Mouse (Mus musculus) thymus, adult 18-20 months (tissue): ENCODE results near the gene Serpinf1.
A peak's percentile ranks its signal among the peaks of the same experiment; 100 is the strongest.
"Not testable (repeated sequence)": the region's sequence is repeated elsewhere in the genome, so short reads cannot be mapped to it uniquely, and the experiment has no call there.

ENCODE experiments used
- DNase-seq, 2 experiments: peaks; one replicate each; pipeline ENCODE4 v3.0.0; 2022; ENCODE audit warnings: mixed read lengths in 2 of 2

Serpinf1 gene

DNA sequence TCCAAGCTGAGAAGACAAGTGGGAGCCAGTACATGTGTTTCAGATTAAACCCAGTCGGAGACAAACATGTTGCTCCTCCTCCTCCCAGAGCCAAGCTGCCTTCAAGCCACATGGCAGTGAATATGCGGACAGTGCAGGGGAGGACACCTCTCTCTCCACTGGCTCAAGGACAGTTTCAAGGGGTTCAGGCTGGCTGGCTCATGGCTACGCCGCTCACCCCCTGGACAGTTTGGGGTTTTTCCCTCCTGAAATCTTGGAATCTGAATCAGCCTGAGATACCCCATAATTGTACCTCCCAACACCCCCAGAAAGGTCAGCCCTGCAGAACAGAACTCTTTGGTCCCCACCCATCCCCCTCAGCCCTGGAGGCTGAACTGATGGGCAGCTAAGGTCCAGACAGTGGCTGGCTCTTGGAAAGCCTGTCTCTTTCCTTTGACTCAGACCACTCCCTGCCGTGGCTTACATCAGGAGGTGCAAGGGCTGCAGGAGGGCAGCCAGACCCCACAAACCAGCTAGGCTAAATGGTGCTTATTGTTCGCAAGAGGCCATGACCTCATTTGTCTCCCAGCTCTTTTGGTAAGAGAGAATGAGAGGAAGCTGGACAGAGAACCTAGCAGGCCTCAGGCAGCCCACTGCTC, 1.0 kb downstream of the Serpinf1 start:
- DNase-seq = no peak

DNA sequence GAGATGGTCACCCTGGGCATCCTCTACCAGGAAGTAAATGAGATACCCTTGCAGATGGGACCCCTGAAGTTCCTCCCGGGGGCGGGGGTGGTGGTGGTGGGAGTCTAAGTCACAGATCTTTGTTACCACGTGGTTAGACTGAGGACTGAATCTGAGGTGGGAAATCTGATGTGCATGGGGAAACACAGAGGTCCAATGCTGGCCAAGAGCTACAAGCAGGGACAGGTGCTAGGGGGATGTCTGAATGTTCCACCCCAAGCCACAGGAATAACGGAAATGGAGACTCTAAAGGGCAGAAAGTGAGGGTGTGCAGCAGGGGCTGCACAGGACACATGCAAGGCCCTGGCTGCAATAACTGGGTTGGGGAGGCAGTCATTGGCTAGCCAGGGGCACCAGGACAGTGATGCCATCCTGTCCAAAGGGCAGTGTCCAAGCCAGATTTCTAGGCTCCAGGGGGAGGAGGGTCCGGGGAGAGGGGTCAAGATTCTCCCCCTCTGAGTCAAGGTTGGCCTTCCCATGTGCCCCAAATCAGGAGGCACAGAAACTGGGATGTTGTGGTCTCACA, 1.6 kb downstream of the Serpinf1 start:
- no peak for DNase-seq

DNA sequence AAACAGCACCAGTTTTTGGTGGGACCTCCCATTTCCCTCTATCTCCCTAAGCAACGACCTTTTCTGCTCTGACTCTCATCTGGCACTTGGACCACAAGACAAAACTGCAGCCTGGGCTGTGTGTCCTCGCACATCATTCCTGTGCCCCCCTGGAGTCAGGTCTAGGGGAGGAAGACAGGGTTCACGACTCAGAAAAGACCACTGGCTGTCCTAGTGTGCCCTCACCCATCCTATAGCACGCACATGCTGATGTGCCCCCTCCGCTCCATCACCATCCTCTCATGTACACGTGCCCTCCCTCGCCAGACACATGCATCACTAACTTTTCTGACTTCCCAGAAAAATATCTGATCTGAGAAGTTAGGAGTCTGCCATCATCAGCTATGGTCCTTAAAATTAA, 2.5 kb downstream of the Serpinf1 start:
- DNase-seq = no peak

DNA sequence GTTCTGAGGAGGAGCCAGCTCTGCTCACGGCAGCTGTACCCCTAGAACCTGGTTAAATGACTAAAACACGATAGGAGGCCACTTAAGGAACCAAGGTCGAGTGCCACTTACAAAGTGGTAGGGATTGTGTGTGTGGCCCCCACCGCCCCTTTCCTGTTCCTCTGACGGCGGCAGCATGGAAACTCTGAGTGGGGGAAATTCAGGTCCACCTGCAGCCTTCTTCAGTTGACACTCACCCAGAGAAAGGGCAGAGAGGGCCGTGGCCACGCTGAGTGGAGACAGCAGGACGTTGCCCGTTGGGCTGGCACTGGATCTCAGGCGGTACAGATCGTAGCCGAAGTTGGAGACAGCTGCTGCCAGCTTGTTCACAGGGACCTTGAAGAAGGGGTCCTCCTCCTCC, 6.5 kb downstream of the Serpinf1 start:
- no peak for DNase-seq

DNA sequence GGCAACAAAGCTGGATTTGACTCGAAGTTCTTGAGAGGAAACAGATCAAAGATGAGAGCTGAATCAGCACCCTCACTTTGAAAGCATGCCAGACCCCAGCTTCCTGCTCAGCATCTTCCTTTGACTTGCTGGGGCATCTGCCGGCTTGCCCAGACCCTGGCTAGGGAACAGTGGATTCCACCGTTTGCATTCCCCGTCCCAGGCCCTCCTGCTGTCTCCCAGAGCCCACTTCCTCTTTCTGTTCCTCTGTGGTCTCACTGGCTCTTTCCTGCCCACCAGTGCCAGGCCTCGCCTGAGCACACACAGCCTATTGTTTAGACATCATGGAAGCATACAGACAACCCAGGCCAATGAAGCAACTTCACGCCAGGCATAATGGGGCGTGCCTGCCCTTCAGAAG, 7.4 kb downstream of the Serpinf1 start:
- DNase-seq = no peak

DNA sequence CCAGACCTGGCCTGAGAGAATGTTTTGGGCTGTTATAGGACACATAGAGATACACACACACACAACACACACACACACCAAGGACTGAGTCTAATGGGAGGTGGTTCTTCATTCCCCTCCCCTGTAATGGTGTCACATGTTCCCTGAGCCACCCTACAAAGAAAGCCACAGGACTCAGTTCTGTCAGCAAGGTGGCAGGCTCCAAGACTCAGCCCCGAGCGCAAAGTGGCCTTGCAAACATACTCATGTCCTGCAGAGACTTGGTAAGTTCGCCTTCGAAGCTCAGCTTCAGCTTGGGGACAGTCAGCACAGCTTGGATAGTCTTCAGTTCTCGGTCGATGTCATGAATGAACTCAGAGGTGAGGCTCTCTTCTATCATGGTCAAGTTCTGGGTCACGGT, 11.9 kb downstream of the Serpinf1 start:
- DNase-seq = peak in 1 of 2 experiments; percentile 38

DNA sequence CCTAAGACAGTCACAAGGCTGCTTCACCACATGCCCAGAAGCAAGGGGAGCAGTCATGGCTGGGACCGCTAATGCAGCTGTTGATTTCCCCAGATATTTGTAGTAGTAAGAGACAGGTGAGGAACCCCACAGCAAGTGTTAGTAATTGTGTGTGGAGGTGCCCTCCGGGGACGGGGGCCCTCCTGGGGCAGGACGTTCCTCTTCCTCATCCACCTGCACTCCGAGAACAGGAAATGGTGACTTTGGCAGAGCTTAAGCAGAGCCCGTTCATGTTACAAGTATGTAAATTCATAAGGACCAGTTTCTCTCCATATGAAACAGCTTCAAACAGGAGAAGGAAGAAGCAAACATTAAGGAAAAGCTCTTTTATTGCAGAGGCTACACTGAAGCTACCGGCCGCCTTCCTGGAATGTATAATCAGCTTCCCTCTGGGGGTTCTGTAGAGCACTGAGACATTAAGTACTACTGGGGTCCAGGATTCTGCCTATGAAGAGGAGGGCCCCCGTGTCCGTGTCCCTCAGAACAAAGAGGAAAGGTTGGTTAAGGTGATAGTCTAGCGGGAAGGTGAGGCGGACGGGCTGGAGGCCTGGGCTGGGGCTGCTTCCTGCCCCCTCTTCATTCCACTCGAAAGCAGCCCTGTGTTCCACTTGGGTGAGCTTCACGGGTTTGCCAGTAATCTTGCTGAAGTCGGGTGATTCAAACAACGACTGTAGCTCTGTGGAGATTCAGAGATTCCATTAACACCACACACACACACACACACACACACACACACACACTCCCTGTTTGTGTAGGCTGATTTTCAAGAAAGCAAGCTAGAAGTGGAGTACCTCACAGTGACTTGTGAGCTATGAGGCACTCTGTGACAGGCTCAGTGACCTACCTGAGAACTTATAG, 12.6 kb downstream of the Serpinf1 start:
- DNase-seq = peak; percentile 42 to 60

DNA sequence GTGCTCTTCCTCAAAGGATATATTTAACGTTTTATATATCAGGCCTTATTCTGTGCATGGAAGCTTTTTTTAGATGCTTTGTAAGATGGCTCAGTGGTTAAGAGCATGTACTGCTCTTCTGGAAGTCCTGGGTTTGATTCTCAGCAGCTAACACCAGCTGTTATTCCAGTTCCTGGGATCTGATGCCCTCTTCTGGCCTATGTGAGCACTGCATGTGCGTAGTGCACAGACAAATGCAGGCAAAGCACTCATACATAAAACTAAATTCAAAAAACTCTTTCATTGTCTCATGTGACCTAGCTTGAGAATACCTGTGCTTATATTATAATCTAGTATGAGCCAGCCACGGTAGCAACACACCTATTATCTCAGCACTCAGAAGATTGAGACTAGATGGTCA, 15.6 kb downstream of the Serpinf1 start:
- peak; percentile 32 to 48 for DNase-seq

DNA sequence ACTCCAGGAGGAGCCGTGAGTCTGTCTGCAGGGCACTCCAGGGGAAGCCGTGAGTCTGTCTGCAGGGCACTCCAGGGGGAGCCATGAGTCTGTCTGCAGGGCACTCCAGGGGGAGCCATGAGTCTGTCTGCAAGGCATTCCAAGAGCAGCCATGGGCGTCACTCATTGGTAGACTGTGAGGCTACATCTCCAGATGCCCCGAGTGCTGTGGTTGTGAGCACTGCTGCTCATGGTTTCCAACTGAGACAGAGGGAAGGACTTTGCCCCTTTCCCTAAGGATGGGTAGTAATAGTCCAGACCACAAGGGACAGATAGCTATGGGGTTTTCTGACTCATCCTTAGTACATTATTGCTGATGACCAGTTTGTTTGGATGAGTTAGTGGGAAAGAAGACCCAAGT, 16.4 kb downstream of the Serpinf1 start:
- DNase-seq = no peak

DNA sequence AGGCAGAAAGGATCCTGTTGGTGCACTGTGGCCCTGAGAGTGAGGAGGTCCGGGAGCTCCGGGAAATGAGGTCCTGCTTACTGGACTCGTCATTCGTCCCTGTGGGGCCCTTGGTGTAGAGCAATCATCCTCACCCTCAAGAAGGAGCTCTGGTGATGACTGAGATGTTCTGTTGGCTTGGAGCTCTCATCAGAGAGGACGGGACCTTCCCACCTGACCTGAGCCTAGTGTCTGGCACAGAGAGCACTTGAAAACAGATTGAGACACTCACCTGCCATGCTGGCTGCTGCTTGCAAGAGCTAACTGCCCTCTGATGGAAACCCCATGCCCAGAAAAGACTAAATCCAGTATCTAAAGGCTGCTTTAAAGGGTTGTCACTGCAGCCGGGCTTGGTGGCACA, 17.7 kb downstream of the Serpinf1 start:
- no peak for DNase-seq

DNA sequence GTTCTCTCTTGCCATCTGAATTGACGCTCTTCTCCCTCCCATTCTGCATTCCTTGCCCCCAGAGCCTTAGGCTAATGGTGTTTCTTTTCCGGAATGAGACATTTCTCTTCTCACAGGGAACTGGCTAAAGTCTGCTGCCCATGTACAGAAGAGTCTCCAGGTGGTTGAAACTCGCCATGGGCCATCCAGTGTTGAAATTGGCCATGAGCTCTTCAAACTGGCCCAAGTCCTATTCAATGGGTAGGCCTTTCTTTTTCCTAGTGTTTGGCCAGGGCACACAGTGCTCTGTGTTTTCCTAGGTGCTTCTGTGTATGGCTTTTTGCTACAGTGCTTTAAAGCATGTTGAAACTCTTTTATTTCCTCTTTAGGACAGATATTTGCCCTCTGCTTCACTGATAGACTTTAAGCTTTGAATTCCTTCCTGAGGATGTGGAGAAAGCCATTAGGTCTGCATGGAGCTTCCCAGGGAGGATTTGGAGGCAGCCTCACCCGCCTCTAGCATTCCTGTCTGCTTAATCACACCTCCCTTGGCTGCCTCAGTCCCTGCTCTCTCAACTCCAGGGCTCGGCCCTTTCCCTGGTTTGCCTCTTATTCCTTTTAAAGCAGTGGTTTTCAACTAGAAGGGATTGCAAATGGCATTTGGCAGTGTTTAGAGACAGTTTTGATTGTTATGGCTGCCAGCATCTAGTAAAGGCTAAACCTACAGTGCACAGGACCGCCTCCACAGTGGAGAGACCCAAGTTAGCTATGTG, 19.0 kb downstream of the Serpinf1 start:
- no peak for DNase-seq

DNA sequence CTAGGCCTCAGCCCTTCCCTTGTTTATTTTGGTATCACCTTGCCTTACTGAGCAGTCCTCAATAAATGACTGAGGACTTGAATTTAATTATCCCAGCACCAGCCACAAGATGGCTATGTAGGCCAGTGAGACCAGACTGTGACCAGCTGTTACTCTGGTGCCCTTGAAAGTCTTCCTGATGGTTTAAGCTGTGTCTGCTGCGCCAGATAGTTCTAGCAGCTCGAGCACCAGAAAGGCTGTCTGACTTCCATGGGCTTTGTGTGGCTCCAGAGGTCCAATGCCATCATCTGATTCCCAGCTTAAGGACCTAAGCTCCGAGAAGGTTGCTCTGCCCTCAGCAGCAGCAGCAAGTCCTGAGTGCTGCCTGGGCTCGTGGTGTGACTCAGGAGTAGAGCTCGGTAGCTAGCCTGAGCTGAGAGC, 20.2 kb downstream of the Serpinf1 start:
- DNase-seq = no peak

DNA sequence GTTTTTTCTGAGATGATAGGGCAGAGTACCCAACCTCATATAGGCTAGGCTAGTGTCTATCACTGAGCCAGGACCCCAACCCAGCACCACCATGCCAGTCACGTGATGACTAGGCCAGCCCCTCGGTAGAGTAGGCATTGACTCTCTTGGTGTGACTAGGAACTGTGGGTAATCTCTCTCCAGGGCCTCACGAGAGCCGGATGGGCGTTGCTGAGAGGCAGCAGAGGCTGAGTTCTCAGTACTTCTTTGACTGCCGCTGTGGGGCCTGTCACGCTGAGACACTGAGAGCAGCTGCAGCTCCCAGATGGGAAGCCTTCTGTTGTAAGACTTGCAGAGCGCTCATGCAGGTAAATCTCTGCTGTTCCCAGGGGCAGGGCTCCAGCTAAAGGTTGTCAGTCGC, 22.4 kb downstream of the Serpinf1 start:
- DNase-seq = no peak

DNA sequence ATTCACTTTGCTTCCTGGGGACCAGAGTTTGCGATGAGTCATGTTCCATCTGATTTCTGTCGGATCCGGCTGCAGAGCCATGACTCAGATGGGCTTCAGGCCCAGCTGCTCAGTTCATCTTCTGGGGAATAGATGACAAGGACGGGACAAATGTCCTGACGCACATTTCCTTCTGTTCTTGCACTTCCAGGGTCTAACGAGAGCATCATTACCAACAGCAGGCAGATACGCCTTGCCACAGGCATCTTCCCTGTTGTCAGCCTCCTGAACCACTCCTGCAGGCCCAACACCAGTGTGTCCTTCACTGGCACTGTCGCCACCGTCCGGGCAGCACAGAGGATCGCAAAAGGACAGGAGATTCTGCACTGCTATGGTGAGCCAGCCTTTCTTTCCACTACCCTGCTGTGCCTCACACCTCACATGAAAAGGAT, 23.1 kb downstream of the Serpinf1 start:
- DNase-seq = no peak

DNA sequence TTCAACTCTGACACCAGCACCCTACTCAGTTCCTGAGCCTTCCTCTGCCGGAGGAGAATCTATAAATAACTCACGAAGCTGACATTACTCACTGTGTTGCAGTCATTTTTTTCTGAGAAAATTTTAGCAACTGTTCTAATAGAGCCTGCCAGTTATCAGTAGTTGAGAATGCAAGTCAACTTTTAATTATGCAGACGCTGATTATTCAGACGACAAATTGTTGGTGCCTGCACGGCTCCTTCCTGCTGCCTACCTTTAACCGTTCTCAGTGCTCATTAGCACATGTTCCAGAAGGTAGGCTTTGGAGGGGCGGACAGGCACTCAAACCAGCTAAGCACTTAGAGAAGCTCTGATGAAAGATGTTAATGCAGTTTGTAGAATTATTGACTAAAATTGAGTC, 25.0 kb downstream of the Serpinf1 start:
- no peak for DNase-seq

DNA sequence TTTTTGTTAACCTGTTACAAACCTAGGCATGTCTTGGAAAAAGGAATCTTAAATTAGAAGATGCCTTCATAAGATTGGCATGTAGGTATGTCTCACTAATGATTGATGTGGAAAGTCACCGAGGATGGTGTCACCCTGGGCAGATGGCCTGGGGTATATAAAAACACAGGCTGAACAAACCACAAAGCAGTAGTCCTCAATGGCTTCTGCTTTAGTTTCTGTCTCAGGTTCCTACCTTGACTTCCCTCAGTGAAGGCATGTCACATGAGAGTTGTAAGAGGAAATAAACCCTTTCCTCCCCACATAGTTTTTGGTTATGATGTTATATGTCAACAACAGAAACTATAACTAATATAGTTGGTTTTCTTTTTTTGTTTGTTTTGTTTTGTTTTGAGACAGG, 26.9 kb downstream of the Serpinf1 start:
- no peak for DNase-seq

DNA sequence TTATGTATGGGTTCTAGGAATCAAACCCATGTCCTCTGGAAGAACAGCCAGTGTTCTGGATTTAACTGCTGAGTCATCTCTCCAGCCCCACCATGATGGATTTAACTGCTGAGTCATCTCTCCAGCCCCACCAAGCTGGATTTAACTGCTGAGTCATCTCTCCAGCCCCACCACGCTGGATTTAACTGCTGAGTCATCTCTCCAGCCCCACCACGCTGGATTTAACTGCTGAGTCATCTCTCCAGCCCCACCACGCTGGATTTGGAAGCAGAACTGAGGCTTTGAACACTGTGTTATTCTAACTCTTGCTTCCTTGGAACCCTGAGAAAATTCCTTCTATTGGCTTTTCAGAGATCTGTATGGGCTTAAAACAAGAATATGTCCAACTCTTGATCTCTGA, 39.0 kb downstream of the Serpinf1 start:
- DNase-seq = not testable (repeated sequence)

DNA sequence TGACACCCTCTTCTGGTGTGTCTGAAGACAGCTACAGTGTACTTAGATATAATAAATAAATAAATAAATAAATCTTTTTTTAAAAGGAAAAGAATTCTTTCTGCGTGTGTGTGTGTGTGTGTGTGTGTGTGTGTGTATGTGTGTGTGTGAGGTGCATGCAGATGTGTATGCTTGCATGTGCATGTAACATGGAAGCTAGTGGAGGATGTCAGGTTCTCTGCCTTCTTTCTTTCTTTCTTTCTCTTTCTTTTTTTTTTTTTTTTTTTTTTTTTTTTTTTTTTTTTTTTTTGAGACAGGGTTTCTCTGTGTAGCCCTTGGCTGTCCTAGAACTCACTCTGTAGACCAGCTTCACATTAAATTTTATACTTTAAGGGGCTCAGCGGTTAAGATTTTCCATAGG, 43.7 kb downstream of the Serpinf1 start:
- DNase-seq = not testable (repeated sequence)

DNA sequence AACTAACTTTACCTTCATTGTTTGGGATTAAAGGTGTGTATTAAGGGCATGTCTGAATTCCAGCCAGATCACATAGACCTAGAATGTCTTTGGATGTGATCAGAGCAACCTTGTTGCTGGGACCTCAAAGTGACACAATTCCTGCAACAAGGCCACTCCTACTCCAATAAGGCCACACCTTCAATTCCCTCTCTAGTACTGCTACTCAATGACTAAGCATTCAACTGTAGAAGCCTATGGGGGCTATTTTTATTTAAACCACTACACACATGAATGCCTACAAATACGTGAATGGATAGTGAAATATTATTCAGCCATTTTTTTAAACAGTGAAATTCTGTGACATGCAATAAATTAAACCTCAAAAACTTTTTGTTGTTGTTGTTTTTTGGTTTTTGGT, 45.4 kb downstream of the Serpinf1 start:
- DNase-seq = no peak
